Mouse (Mus musculus) kidney, adult 11 months (tissue): ENCODE measurements around the gene Dppa5a.
"Not testable (repeated sequence)": the region's sequence is repeated elsewhere in the genome, so short reads cannot be mapped to it uniquely, and the experiment has no call there.

Experiments used
- DNase-seq: peaks from one replicate; pipeline ENCODE4 v3.0.0; 2022

The Dppa5a gene

GRCm38 (mm10) chr9:78367959-78368358 is at the start of gene Dppa5a:
Gene Dppa5a, minus strand, starts transcription at chr9:78368177.
- DNase-seq: not testable (repeated sequence)

- DNase-seq: no peak
Observed at GRCm38 (mm10) chr9:78401596-78401995, 33.6 kb upstream of the Dppa5a start.

GRCm38 (mm10) chr9:78400570-78400969 is 32.6 kb upstream of the Dppa5a start:
- DNase-seq: no peak

GRCm38 (mm10) chr9:78396517-78396916 is 28.5 kb upstream of the Dppa5a start:
- no peak for DNase-seq

GRCm38 (mm10) chr9:78395630-78396351 is 27.8 kb upstream of the Dppa5a start, which contains the start of gene Ddx43:
Gene Ddx43, plus strand, starts transcription at chr9:78395777.
- peak; percentile 16 for DNase-seq

GRCm38 (mm10) chr9:78395244-78395629 is 27.3 kb upstream of the Dppa5a start:
- DNase-seq: no peak

- DNase-seq: no peak
Observed at GRCm38 (mm10) chr9:78394602-78395001, 26.6 kb upstream of the Dppa5a start.

GRCm38 (mm10) chr9:78393741-78394140 is 25.8 kb upstream of the Dppa5a start:
- no peak for DNase-seq

GRCm38 (mm10) chr9:78389981-78390380 is 22.0 kb upstream of the Dppa5a start:
- no peak for DNase-seq

- no peak for DNase-seq
Observed at GRCm38 (mm10) chr9:78386947-78387346, 19.0 kb upstream of the Dppa5a start.

GRCm38 (mm10) chr9:78385893-78386292 is 17.9 kb upstream of the Dppa5a start:
- no peak for DNase-seq

GRCm38 (mm10) chr9:78378113-78378785 is 10.3 kb upstream of the Dppa5a start, which contains the start of gene Ooep:
Gene Ooep, minus strand, starts transcription at chr9:78378725.
- DNase-seq: no peak

- DNase-seq: no peak
Observed at GRCm38 (mm10) chr9:78377546-78377945, 9.6 kb upstream of the Dppa5a start.

GRCm38 (mm10) chr9:78375486-78375885 is 7.5 kb upstream of the Dppa5a start:
- DNase-seq: no peak

GRCm38 (mm10) chr9:78374885-78375389 is 7.0 kb upstream of the Dppa5a start:
- no peak for DNase-seq

- DNase-seq: no peak
Observed at GRCm38 (mm10) chr9:78374397-78374796, 6.4 kb upstream of the Dppa5a start.

- no peak for DNase-seq
Observed at GRCm38 (mm10) chr9:78372827-78373504, 5.0 kb upstream of the Dppa5a start.

- no peak for DNase-seq
Observed at GRCm38 (mm10) chr9:78371441-78371840, 3.5 kb upstream of the Dppa5a start.

GRCm38 (mm10) chr9:78369786-78370185 is 1.8 kb upstream of the Dppa5a start:
- no peak for DNase-seq

GRCm38 (mm10) chr9:78369349-78369748 is 1.4 kb upstream of the Dppa5a start:
- DNase-seq: no peak

GRCm38 (mm10) chr9:78368671-78369293 is 805 bp upstream of the Dppa5a start:
- no peak for DNase-seq

GRCm38 (mm10) chr9:78365850-78366544 is 2.0 kb downstream of the Dppa5a start:
- no peak for DNase-seq
